Mouse (Mus musculus) liver, embryonic 14.5 days (tissue): ENCODE measurements around the gene Adgrg5. TPM values are rescaled to one million over a fixed set of nuclear protein-coding genes. Genes with fewer than 3 reads are reported as not detected.
A peak's percentile ranks its signal among the peaks of the same experiment; 100 is the strongest.

Source experiments
- ATAC-seq: fragments of 200-750 bp; cut with Nextera tagmentation; 2 replicates; pipeline ENCODE4 v1.8.0; 2017; ENCODE audit warnings: moderate number of reproducible peaks, mild to moderate bottlenecking, moderate library complexity; ENCODE audit not compliant: insufficient read depth
- DNase-seq, 3 experiments: peaks; one replicate each; pipeline ENCODE4 v3.0.0-alpha.2; 2012 to 2013; ENCODE audit warnings: low read depth in 3 of 3, low spot score in 3 of 3
- H3K27ac ChIP-seq: fragments of 300-500 bp; sonication (generic); 2 replicates; pipeline ENCODE4 v1.5.1; 2014; ENCODE audit warnings: moderate library complexity, mild to moderate bottlenecking, control low read depth, inconsistent platforms
- H3K27me3 ChIP-seq: fragments of 300-500 bp; sonication (generic); 2 replicates; pipeline ENCODE4 v1.6.1; 2014; ENCODE audit warnings: mild to moderate bottlenecking, low read length, moderate library complexity; ENCODE audit not compliant: control insufficient read depth, insufficient read depth
- H3K36me3 ChIP-seq: fragments of 300-500 bp; sonication (generic); replicated peaks from 2 replicates; pipeline ENCODE4 v1.6.1; 2014; ENCODE audit warnings: low read depth; ENCODE audit not compliant: control insufficient read depth, insufficient read depth
- H3K4me1 ChIP-seq, 2 experiments: fragments of 200-500 bp in 1 of 2; fragments of 300-500 bp in 1 of 2; sonication (generic) in 1 of 2; replicated peaks; 2 replicates each; pipeline ENCODE4 v1.6.1; 2012 to 2014; ENCODE audit warnings: antibody characterized with exemption in 1 of 2, inconsistent platforms in 1 of 2, low read length in 1 of 2; ENCODE audit not compliant: control insufficient read depth in 2 of 2, insufficient read depth in 2 of 2
- H3K4me2 ChIP-seq: fragments of 300-500 bp; sonication (generic); 2 replicates; pipeline ENCODE4 v1.6.1; 2014; ENCODE audit warnings: low read depth, mild to moderate bottlenecking, control low read depth, moderate library complexity
- H3K4me3 ChIP-seq, 2 experiments: fragments of 200-500 bp in 1 of 2; fragments of 300-500 bp in 1 of 2; sonication (generic) in 1 of 2; 2 replicates each; pipeline ENCODE4 v1.5.1; 2012 to 2014; ENCODE audit warnings: low read depth in 2 of 2, low read length in 2 of 2, mild to moderate bottlenecking in 2 of 2, control low read depth in 1 of 2, inconsistent platforms in 1 of 2, moderate library complexity in 1 of 2; ENCODE audit not compliant: insufficient read depth in 1 of 2
- H3K9ac ChIP-seq: fragments of 300-500 bp; sonication (generic); replicated peaks from 2 replicates; pipeline ENCODE4 v1.6.1; 2014; ENCODE audit warnings: mild to moderate bottlenecking, control low read depth, moderate library complexity
- H3K9me3 ChIP-seq: fragments of 300-500 bp; sonication (generic); 2 replicates; pipeline ENCODE4 v1.6.1; 2016; ENCODE audit warnings: low read length, mixed read lengths; ENCODE audit not compliant: control insufficient read depth
- CTCF ChIP-seq: IDR thresholded peaks from 2 replicates; pipeline ENCODE4 v1.5.1; 2016; ENCODE audit warnings: antibody characterized with exemption, low read depth, control low read depth
- EP300 ChIP-seq: IDR thresholded peaks from 2 replicates; pipeline ENCODE4 v1.6.1; 2016; ENCODE audit warnings: antibody characterized with exemption, low read depth
- WGBS: fragments of 180-500 bp; shearing (Covaris S2); extraction: QIAGEN DNeasy Blood & Tissue Kit; methylation state at CpG from one replicate; pipeline ENCODE4 v1.1.7; 2014; ENCODE audit not compliant: insufficient replicate concordance; 5-methylcytosine and 5-hydroxymethylcytosine counted together
- polyA plus RNA-seq, 2 experiments: library from polyadenylated mRNA; depleted of rRNA in 1 of 2; stranded (reverse) in 1 of 2; unstranded in 1 of 2; fragments of >200 nt; fragmentation: Nextera tagmentation in 1 of 2; extraction: Ambion mirVana in 1 of 2; gene quantifications; 2 replicates each; pipeline versions ENCODE4 v1.2.1 to v1.2.3; 2012 to 2014

The Adgrg5 gene
- polyA plus RNA-seq, 2 experiments = 0.14 to 0.54 TPM

GRCm38 (mm10) chr8:94983881-94984516, 60.5 kb downstream of the Adgrg5 start:
- H3K4me1 ChIP-seq = peaks cover 39 to 45% of the 10 kb centered on the region in 2 experiments
- peak overlapping the region; percentile 99 for H3K4me2 ChIP-seq
- DNase-seq (peak; percentile 79 to 85 (median 83)), ATAC-seq (peak; percentile 85)
- TF ChIP-seq EP300 (no peak), CTCF (0 out of 2 replicates have a peak, but pooled peaks have one; percentile 8)
- H3K27me3 ChIP-seq = no peaks in the 10 kb centered on the region
- peak overlapping the region; percentile 98 for H3K27ac ChIP-seq
- peak overlapping the region; percentile 87 to 95 for H3K4me3 ChIP-seq
- 11% methylated on average over 10 of the region's 10 CpGs for WGBS
- peak overlapping the region; percentile 99 for H3K9ac ChIP-seq
- no peaks in the 10 kb centered on the region for H3K9me3 ChIP-seq
- H3K36me3 ChIP-seq = no peaks in the 10 kb centered on the region; the same call in 1 of the 2 replicates

- H3K27ac ChIP-seq = peak overlapping the region; percentile 98
- peak; percentile 62; the same call in 1 of the 2 replicates for TF ChIP-seq EP300
- peak; percentile 88 for TF ChIP-seq CTCF
- peak in 2 of 3 experiments; percentile 49 to 89 for DNase-seq
- H3K36me3 ChIP-seq = peaks cover 3% of the 10 kb centered on the region
- WGBS = 8% methylated on average over 6 of the region's 6 CpGs
- peaks cover 46 to 50% of the 10 kb centered on the region in 2 experiments for H3K4me1 ChIP-seq
- no peaks in the 10 kb centered on the region for H3K27me3 ChIP-seq
- ATAC-seq = peak; percentile 78
- H3K9me3 ChIP-seq = no peaks in the 10 kb centered on the region
- H3K4me2 ChIP-seq = peak overlapping the region; percentile 99
- H3K4me3 ChIP-seq = peak overlapping the region; percentile 87 to 95
- peak overlapping the region; percentile 99 for H3K9ac ChIP-seq
Measured at GRCm38 (mm10) chr8:94985023-94985422, 61.5 kb downstream of the Adgrg5 start.

- Histone ChIP-seq H3K4me2 (peak overlapping the region; percentile 99), H3K27me3 (no peaks in the 10 kb centered on the region), H3K27ac (peak overlapping the region; percentile 98), H3K9me3 (no peaks in the 10 kb centered on the region), H3K36me3 (peaks cover 3% of the 10 kb centered on the region), H3K4me3 (peak overlapping the region; percentile 87 to 95), H3K9ac (peak overlapping the region; percentile 99), H3K4me1 (peaks cover 58 to 59% of the 10 kb centered on the region in 2 experiments)
- DNase-seq = no peak
- 7% methylated on average over 5 of the region's 5 CpGs for WGBS
- no peak for ATAC-seq
- TF ChIP-seq CTCF (peak; percentile 5; the same call in 1 of the 2 replicates), EP300 (no peak)
Measured at GRCm38 (mm10) chr8:94986676-94987075, 63.2 kb downstream of the Adgrg5 start.

- Histone ChIP-seq H3K4me2 (peak overlapping the region; percentile 99), H3K4me3 (peak overlapping the region; percentile 87 to 95), H3K9me3 (no peaks in the 10 kb centered on the region), H3K4me1 (peaks cover 58 to 64% of the 10 kb centered on the region in 2 experiments), H3K36me3 (peaks cover 6% of the 10 kb centered on the region), H3K9ac (peak overlapping the region; percentile 99), H3K27ac (peak overlapping the region; percentile 98), H3K27me3 (no peaks in the 10 kb centered on the region)
- TF ChIP-seq EP300 (no peak), CTCF (no peak)
- DNase-seq (no peak), ATAC-seq (no peak)
- WGBS = 25% methylated on average over 7 of the region's 7 CpGs
Measured at GRCm38 (mm10) chr8:94987553-94987952, 64.1 kb downstream of the Adgrg5 start.

GRCm38 (mm10) chr8:94988619-94989018, 65.1 kb downstream of the Adgrg5 start:
- peaks cover 14% of the 10 kb centered on the region for H3K36me3 ChIP-seq
- peak overlapping the region in 1 of 2 experiments; percentile 1; a peak in 1 of 4 replicates for H3K4me3 ChIP-seq
- TF ChIP-seq EP300 = no peak
- no peak for TF ChIP-seq CTCF
- peaks cover 48 to 55% of the 10 kb centered on the region in 2 experiments for H3K4me1 ChIP-seq
- DNase-seq (no peak), ATAC-seq (no peak)
- WGBS = 39% methylated on average over 6 of the region's 6 CpGs
- peak overlapping the region; percentile 24 for H3K27ac ChIP-seq
- no peaks in the 10 kb centered on the region for H3K9me3 ChIP-seq
- H3K4me2 ChIP-seq = peak overlapping the region; percentile 99
- H3K9ac ChIP-seq = peak overlapping the region; percentile 41; the same call in 1 of the 2 replicates
- H3K27me3 ChIP-seq = no peaks in the 10 kb centered on the region
